Mouse (Mus musculus) layer of hippocampus, adult 2 months (tissue): ENCODE data around the gene Btbd35f24. TPM values are rescaled to one million over a fixed set of nuclear protein-coding genes. Genes with fewer than 3 reads are reported as not detected.
"Not testable (repeated sequence)": the region's sequence is repeated elsewhere in the genome, so short reads cannot be mapped to it uniquely, and the experiment has no call there.

Experiments used
- DNase-seq, 2 experiments: peaks; one replicate each; pipeline ENCODE4 v3.0.0; 2022; ENCODE audit warnings: low spot score in 2 of 2
- H3K27ac ChIP-seq: fragments of 200-600 bp; 2 replicates; pipeline ENCODE4 v1.8.1; 2022
- H3K4me3 ChIP-seq: fragments of 200-600 bp; 2 replicates; pipeline ENCODE4 v1.8.1; 2022; ENCODE audit warnings: mild to moderate bottlenecking
- long read RNA-seq, 2 experiments: library from polyadenylated mRNA; stranded (forward); transcript quantifications; one replicate each; pipeline ENCODE4 v2.0.0; 2021; ENCODE audit warnings: borderline mapping rate in 2 of 2
- total RNA-seq, 2 experiments: library from RNA; stranded (reverse); gene quantifications; 2 replicates each; pipeline ENCODE4 v1.2.3; 2021

The Btbd35f24 gene
- not detected for total RNA-seq
- long read RNA-seq, experiment 1 = 0 reads
- long read RNA-seq, experiment 2 = 0 reads

DNA sequence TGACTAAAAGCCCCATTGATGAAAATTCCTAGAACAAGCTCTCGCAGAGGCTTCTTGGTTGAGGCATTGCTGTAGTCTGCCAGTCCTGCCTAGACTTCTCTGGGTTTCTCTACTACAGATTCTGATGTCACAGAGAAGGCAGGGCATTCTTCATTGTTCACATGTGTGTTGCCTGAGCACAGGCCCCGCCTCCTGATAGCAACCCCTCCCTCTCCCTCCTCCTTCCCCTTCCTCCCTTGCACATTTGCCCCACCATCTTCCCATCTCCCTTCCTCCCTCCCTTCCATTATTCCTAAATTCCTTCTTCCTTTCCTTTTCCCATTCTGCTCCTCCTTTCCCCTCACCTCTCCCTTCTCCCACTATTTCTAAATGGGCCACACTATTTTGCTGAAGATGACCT is at the start of gene Btbd35f24:
Gene Btbd35f24, minus strand, starts transcription at position 101 of the 400 bp plus-strand sequence.
- H3K4me3 ChIP-seq, DNase-seq, H3K27ac ChIP-seq: not testable (repeated sequence)

Other genes starting within 250 kb of the Btbd35f24 start
- gene Btbd35f23, start 119.0 kb downstream of the Btbd35f24 start, total RNA-seq = not detected
- gene Btbd35f11, start 247.9 kb upstream of the Btbd35f24 start, total RNA-seq = not detected